Mouse (Mus musculus) hindbrain, embryonic 13.5 days (tissue): ENCODE results near the gene Dscam. TPM values are rescaled to one million over a fixed set of nuclear protein-coding genes. Genes with fewer than 3 reads are reported as not detected.

ENCODE experiments used
- ATAC-seq: fragments of 200-750 bp; cut with Nextera tagmentation; 2 replicates; pipeline ENCODE4 v1.8.0; 2017; ENCODE audit warnings: moderate TSS enrichment; ENCODE audit not compliant: low FRiP score
- H3K27ac ChIP-seq: fragments of 300-500 bp; sonication (generic); 2 replicates; pipeline ENCODE4 v1.5.1; 2015; ENCODE audit warnings: inconsistent platforms, mild to moderate bottlenecking, moderate library complexity
- H3K27me3 ChIP-seq: fragments of 300-500 bp; sonication (generic); 2 replicates; pipeline ENCODE4 v1.6.1; 2015; ENCODE audit warnings: mild to moderate bottlenecking, inconsistent platforms
- H3K36me3 ChIP-seq: fragments of 300-500 bp; sonication (generic); 2 replicates; pipeline ENCODE4 v1.6.1; 2015; ENCODE audit warnings: mild to moderate bottlenecking, inconsistent platforms
- H3K4me1 ChIP-seq: fragments of 300-500 bp; sonication (generic); replicated peaks from 2 replicates; pipeline ENCODE4 v1.6.1; 2015; ENCODE audit warnings: inconsistent platforms
- H3K4me2 ChIP-seq: fragments of 300-500 bp; sonication (generic); 2 replicates; pipeline ENCODE4 v1.6.1; 2015; ENCODE audit warnings: inconsistent platforms, mild to moderate bottlenecking, moderate library complexity
- H3K4me3 ChIP-seq: fragments of 300-500 bp; sonication (generic); 2 replicates; pipeline ENCODE4 v1.5.1; 2015; ENCODE audit warnings: mild to moderate bottlenecking, inconsistent platforms
- H3K9ac ChIP-seq: fragments of 300-500 bp; sonication (generic); 2 replicates; pipeline ENCODE4 v1.6.1; 2015; ENCODE audit warnings: mild to moderate bottlenecking, inconsistent platforms
- H3K9me3 ChIP-seq: fragments of 300-500 bp; sonication (generic); 2 replicates; pipeline ENCODE4 v1.6.1; 2016; ENCODE audit warnings: inconsistent platforms
- WGBS: fragments of 180-500 bp; shearing (Covaris S2); methylation state at CpG from one replicate; pipeline ENCODE4 v1.1.7; 2015; 5-methylcytosine and 5-hydroxymethylcytosine counted together
- polyA plus RNA-seq: library from polyadenylated mRNA; unstranded; fragments of >200 nt; fragmentation: Nextera tagmentation; extraction: Ambion mirVana; gene quantifications from 2 replicates; pipeline ENCODE4 v1.2.1, GENCODE M21; 2015

Dscam gene
- polyA plus RNA-seq, 1 experiment from 2014 or later = 7.7 TPM

DNA sequence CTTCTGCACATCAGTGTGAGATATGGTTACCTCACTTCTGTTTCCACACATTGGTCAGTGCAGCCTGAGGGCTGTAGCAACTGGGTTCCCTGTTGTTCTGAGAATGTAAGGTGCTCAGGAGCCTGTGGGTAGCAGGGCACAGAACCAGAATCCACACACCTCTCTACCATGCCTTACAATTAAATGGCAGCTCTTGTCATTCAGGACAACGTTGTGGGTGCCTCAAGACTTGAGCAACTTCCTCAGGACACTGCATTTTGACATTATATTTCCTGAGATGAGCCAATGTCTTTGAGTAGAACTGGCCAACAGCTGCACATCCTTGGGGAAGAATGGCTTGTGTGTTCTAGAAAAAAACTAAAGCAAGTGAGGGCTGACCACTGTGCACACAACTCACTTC, 493.9 kb downstream of the Dscam start:
- Histone ChIP-seq H3K4me2 (no peak overlapping the region), H3K36me3 (peaks cover 27% of the 10 kb centered on the region), H3K9ac (no peak overlapping the region), H3K9me3 (no peaks in the 10 kb centered on the region), H3K4me3 (no peak overlapping the region), H3K4me1 (peaks cover 11% of the 10 kb centered on the region), H3K27me3 (no peaks in the 10 kb centered on the region), H3K27ac (no peak overlapping the region)
- no peak for ATAC-seq
- 72% methylated on average over 1 of the region's 1 CpGs for WGBS

DNA sequence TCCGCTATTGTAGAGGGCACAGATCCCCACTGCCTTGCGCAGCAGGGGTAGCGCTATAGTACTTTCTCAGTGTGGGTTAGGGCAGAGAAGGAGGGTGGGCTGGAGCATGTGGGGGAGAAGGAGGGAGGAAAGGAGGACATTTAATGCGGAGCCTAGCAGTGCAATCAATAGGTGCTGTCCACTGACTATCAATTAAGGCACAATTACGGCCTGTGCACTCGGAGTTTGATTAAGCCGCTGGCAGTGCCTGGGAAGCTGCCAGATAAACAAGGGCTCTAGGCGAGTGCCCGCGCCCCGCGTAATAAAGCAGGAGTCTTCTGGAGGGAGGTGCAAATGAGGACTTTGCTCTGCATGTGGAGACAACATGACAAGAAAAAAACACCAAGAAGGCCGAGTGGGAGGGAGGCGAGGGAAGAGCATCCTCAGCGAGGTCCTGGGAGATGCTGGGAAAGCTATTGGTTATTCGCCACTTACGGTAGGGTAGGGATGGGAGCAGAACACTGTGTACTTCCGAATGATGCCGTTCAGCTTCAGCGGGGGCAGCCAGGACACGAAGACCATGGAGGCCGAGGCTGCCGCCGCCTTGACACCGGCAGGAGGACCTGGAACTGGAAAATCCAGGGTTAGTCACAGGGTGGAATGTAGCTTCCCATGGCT, 497.2 kb downstream of the Dscam start:
- Histone ChIP-seq H3K9ac (no peak overlapping the region), H3K4me2 (peak overlapping the region; percentile 36), H3K4me3 (no peak overlapping the region), H3K27ac (0 out of 2 replicates have a peak overlapping the region, but pooled peaks have one; percentile 58), H3K27me3 (no peaks in the 10 kb centered on the region), H3K4me1 (peaks cover 11% of the 10 kb centered on the region), H3K36me3 (peaks cover 10% of the 10 kb centered on the region), H3K9me3 (no peaks in the 10 kb centered on the region)
- peak; percentile 65 for ATAC-seq
- WGBS = 51% methylated on average over 25 of the region's 25 CpGs

DNA sequence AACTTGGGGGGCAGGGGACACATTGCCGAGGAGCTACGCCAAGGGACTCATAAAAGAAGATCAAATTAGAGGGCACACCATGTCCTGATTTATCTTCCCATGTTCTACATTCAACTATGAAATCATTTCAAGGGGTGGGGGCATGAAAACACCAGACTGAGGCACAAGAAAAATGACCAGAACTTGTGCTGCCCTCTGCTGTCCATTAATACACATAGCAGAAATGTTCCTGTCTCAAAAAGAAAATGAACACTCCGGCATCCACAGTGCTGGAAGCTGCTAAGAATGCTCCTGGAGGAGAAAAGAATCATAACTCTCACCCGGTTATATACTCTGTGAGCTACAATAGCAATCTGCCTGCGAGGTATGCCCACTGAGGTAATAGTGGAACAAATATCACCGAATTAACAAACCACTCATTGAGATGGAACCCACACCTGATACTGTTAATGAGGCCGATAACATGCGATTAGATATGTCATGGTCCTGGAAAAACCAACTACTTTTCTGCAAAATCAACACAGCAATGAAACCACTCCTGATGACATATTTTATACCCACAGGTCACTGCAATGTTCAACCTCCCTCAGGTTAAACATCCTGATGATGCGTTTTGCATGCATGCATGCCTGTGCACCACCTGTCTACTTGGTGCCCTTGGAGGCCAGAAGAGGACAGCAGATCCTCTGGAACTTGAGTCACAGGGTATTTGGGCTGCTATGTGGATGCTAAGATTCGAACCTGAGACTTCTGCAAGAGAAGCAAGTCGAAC, 498.8 kb downstream of the Dscam start:
- H3K27me3 ChIP-seq = no peaks in the 10 kb centered on the region
- no peak overlapping the region for H3K4me2 ChIP-seq
- H3K9me3 ChIP-seq = no peaks in the 10 kb centered on the region
- H3K4me1 ChIP-seq = peaks cover 11% of the 10 kb centered on the region
- H3K9ac ChIP-seq = no peak overlapping the region
- no peak for ATAC-seq
- no peak overlapping the region for H3K4me3 ChIP-seq
- WGBS = 64% methylated on average over 11 of the region's 11 CpGs
- H3K36me3 ChIP-seq = 0 out of 2 replicates have a peak, but pooled peaks cover under 1% of the 10 kb centered on the region
- no peak overlapping the region for H3K27ac ChIP-seq

- H3K36me3 ChIP-seq = no peaks in the 10 kb centered on the region
- H3K27me3 ChIP-seq = no peaks in the 10 kb centered on the region
- no peak overlapping the region for H3K9ac ChIP-seq
- no peak overlapping the region for H3K4me2 ChIP-seq
- no peak for ATAC-seq
- peaks cover 11% of the 10 kb centered on the region for H3K4me1 ChIP-seq
- no peak overlapping the region for H3K4me3 ChIP-seq
- H3K27ac ChIP-seq = no peak overlapping the region
- 77% methylated on average over 5 of the region's 5 CpGs for WGBS
- H3K9me3 ChIP-seq = no peaks in the 10 kb centered on the region
Measured at GRCm38 (mm10) chr16:96669706-96670105, 500.8 kb downstream of the Dscam start.

GRCm38 (mm10) chr16:96668478-96668877, 502.1 kb downstream of the Dscam start:
- Histone ChIP-seq H3K4me2 (no peak overlapping the region), H3K27ac (no peak overlapping the region), H3K4me1 (peaks cover 6% of the 10 kb centered on the region), H3K27me3 (no peaks in the 10 kb centered on the region), H3K4me3 (no peak overlapping the region), H3K9me3 (no peaks in the 10 kb centered on the region), H3K9ac (no peak overlapping the region), H3K36me3 (no peaks in the 10 kb centered on the region)
- ATAC-seq = no peak
- 88% methylated on average over 1 of the region's 1 CpGs for WGBS

DNA sequence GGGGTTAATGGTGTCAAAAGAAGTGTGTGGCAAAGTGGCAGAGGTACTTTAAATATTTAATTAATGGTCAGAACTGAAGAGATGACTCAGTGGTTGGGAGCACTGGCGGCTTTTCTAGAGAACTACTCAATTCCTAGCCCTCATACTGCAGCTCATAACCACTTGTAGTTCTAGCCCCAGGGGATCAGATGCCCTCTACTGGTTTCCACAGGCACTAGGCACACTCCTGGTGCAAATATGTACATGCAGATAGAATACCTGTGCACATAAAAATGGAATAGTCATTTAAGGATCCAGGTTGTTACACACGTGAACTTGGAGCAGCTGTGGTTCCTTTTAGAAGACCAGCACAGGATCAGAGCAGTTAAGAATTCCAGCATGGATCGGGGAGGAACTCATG, 509.5 kb downstream of the Dscam start:
- ATAC-seq = no peak
- no peaks in the 10 kb centered on the region for H3K9me3 ChIP-seq
- WGBS = 90% methylated on average over 3 of the region's 3 CpGs

DNA sequence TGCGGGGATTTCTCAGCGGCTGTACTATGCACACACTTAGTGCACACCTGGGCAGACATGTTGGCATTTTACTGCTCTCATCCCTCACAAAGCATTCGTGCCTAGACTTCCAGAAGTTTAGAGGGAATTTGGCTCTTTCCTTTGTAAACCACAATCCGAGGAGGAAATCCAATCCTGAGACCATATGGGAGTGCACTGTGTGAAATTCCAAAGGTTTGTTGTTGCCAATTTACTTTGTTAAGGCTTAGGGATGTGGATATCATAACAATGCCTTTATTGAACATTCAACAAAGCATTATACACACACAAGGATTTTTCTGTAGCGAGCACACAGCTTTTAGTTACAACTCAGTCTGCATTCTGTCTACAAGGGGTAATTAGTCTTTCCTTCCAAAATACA, 511.3 kb downstream of the Dscam start:
- Histone ChIP-seq H3K27ac (no peak overlapping the region), H3K4me1 (no peaks in the 10 kb centered on the region), H3K9me3 (no peaks in the 10 kb centered on the region), H3K4me3 (no peak overlapping the region), H3K27me3 (no peaks in the 10 kb centered on the region), H3K9ac (no peak overlapping the region), H3K4me2 (no peak overlapping the region), H3K36me3 (peaks cover 4% of the 10 kb centered on the region; the same call in 1 of the 2 replicates)
- WGBS = 64% methylated on average over 5 of the region's 5 CpGs
- ATAC-seq = no peak

More for the DNA sequence above, 509.5 kb downstream of the Dscam start:
- Histone ChIP-seq H3K36me3 (no peaks in the 10 kb centered on the region; the same call in 1 of the 2 replicates), H3K27me3 (no peaks in the 10 kb centered on the region), H3K4me2 (no peak overlapping the region), H3K4me1 (no peaks in the 10 kb centered on the region), H3K9ac (no peak overlapping the region), H3K4me3 (no peak overlapping the region), H3K27ac (no peak overlapping the region)

GRCm38 (mm10) chr16:96655548-96655947, 515.0 kb downstream of the Dscam start:
- WGBS = 95% methylated on average over 4 of the region's 4 CpGs
- H3K9me3 ChIP-seq = no peaks in the 10 kb centered on the region
- no peak overlapping the region for H3K4me3 ChIP-seq
- no peaks in the 10 kb centered on the region for H3K27me3 ChIP-seq
- H3K27ac ChIP-seq = no peak overlapping the region
- H3K4me1 ChIP-seq = no peaks in the 10 kb centered on the region
- no peak overlapping the region for H3K9ac ChIP-seq
- no peak overlapping the region for H3K4me2 ChIP-seq
- H3K36me3 ChIP-seq = peaks cover 14% of the 10 kb centered on the region; the same call in 1 of the 2 replicates
- no peak for ATAC-seq

- no peak overlapping the region for H3K27ac ChIP-seq
- H3K36me3 ChIP-seq = peaks cover 14% of the 10 kb centered on the region; the same call in 1 of the 2 replicates
- H3K4me3 ChIP-seq = no peak overlapping the region
- no peaks in the 10 kb centered on the region for H3K9me3 ChIP-seq
- H3K4me1 ChIP-seq = no peaks in the 10 kb centered on the region
- H3K9ac ChIP-seq = no peak overlapping the region
- no peak for ATAC-seq
- WGBS = 95% methylated on average over 4 of the region's 4 CpGs
- no peaks in the 10 kb centered on the region for H3K27me3 ChIP-seq
- no peak overlapping the region for H3K4me2 ChIP-seq
Measured at GRCm38 (mm10) chr16:96654054-96654453, 516.5 kb downstream of the Dscam start.

- Histone ChIP-seq H3K4me3 (no peak overlapping the region), H3K9me3 (no peaks in the 10 kb centered on the region), H3K27me3 (no peaks in the 10 kb centered on the region), H3K36me3 (peaks cover 14% of the 10 kb centered on the region), H3K27ac (no peak overlapping the region), H3K4me2 (no peak overlapping the region), H3K4me1 (no peaks in the 10 kb centered on the region; the same call in 1 of the 2 replicates), H3K9ac (no peak overlapping the region)
- no peak for ATAC-seq
- WGBS = 91% methylated on average over 3 of the region's 3 CpGs
Measured at GRCm38 (mm10) chr16:96651444-96651843, 519.1 kb downstream of the Dscam start.

DNA sequence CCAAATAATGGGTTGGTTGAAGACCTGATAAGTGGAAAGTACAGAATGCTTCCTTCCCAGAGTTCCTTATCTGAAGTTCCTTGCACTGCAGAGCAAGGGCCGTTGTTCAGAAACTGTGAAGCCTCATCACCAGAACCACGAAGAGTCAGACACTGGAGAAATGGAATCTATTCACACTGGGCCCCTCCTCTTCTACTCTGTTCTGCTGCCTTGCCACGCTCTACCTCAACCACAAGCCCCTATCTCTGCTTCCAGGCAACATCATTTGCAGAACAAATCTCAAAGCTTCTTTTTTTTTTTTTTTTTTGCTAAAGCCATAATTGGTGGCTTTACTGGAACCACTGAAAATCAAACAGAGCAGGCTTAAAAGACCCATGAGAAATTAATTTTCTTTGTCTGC, 530.5 kb downstream of the Dscam start:
- no peak overlapping the region for H3K27ac ChIP-seq
- ATAC-seq = no peak
- peaks cover 36% of the 10 kb centered on the region for H3K36me3 ChIP-seq
- H3K27me3 ChIP-seq = 0 out of 2 replicates have a peak, but pooled peaks cover 5% of the 10 kb centered on the region
- 91% methylated on average over 3 of the region's 3 CpGs for WGBS
- H3K9me3 ChIP-seq = no peaks in the 10 kb centered on the region
- H3K9ac ChIP-seq = no peak overlapping the region
- no peak overlapping the region for H3K4me2 ChIP-seq
- H3K4me3 ChIP-seq = no peak overlapping the region
- no peaks in the 10 kb centered on the region for H3K4me1 ChIP-seq

- 70% methylated on average over 2 of the region's 2 CpGs for WGBS
- H3K4me2 ChIP-seq = no peak overlapping the region
- no peak overlapping the region for H3K9ac ChIP-seq
- no peak overlapping the region for H3K4me3 ChIP-seq
- no peaks in the 10 kb centered on the region for H3K27me3 ChIP-seq
- no peaks in the 10 kb centered on the region for H3K4me1 ChIP-seq
- H3K27ac ChIP-seq = no peak overlapping the region
- peaks cover 14% of the 10 kb centered on the region for H3K36me3 ChIP-seq
- ATAC-seq = no peak
- H3K9me3 ChIP-seq = no peaks in the 10 kb centered on the region
Measured at GRCm38 (mm10) chr16:96635916-96636315, 534.6 kb downstream of the Dscam start.

GRCm38 (mm10) chr16:96634791-96635143, 535.8 kb downstream of the Dscam start:
- Histone ChIP-seq H3K27me3 (no peaks in the 10 kb centered on the region), H3K27ac (no peak overlapping the region), H3K9me3 (no peaks in the 10 kb centered on the region), H3K4me3 (no peak overlapping the region), H3K36me3 (peaks cover 9% of the 10 kb centered on the region), H3K9ac (no peak overlapping the region), H3K4me1 (no peaks in the 10 kb centered on the region), H3K4me2 (no peak overlapping the region)
- ATAC-seq = no peak
